Mouse (Mus musculus) G1E (cell line): Measurements from ENCODE around the gene Arhgap32.

Experiments
- CTCF ChIP-seq: IDR thresholded peaks from 2 replicates; pipeline ENCODE4 v1.5.1; 2012; ENCODE audit warnings: low read depth, low read length, inconsistent platforms, mixed read lengths
- GATA1 ChIP-seq: IDR thresholded peaks from 2 replicates; pipeline ENCODE4 v1.6.1; 2012; ENCODE audit warnings: borderline replicate concordance, low read length, inconsistent platforms, mixed read lengths
- GATA2 ChIP-seq: IDR thresholded peaks from 2 replicates; pipeline ENCODE4 v1.6.1; 2012; ENCODE audit warnings: low read depth, low read length, inconsistent platforms, borderline replicate concordance
- POLR2AphosphoS5 ChIP-seq: IDR thresholded peaks from 2 replicates; pipeline ENCODE4 v1.6.1; 2012; ENCODE audit warnings: low read depth, low read length, inconsistent platforms; ENCODE audit not compliant: insufficient replicate concordance
- TAL1 ChIP-seq: conservative IDR thresholded peaks from 2 replicates; pipeline ENCODE4 v1.6.1; 2012; ENCODE audit warnings: low read depth, low read length, inconsistent platforms, mixed read lengths

DNA sequence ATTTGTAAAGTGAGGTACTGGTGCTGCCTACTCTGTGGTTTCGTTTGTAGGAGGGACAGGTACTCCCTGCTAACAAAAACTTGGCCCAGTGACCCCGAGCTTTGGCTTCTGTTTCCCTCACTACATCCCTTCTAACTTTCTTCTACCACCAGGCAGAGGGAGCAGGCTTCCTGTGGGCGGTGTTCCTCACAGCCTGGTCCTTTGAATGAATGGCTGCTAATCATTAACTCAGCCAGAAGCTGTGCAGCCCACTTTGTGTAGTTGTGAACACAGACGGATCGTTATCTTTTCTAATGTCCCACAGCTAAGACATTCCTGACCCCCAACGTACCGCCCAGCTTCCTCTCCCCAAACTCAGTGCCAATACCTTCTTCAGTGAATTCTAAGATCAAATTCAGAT is 175.7 kb downstream of the Arhgap32 start:
- TF ChIP-seq CTCF, result no peak
- TF ChIP-seq TAL1, result no peak
- TF ChIP-seq GATA1, result no peak
- no peak for TF ChIP-seq POLR2AphosphoS5
- TF ChIP-seq GATA2, result no peak
